Mouse (Mus musculus) MN1 (cell line): ENCODE measurements around the gene 4930535I16Rik.
"Not testable (repeated sequence)": the region's sequence is repeated elsewhere in the genome, so short reads cannot be mapped to it uniquely, and the experiment has no call there.

Source experiments
- DNase-seq: peaks from one replicate; pipeline ENCODE4 v3.0.0-alpha.2; 2016; ENCODE audit warnings: low spot score

Gene 4930535I16Rik

GRCm38 (mm10) chr4:123917548-123918140 is at the start of gene 4930535I16Rik:
TSS of gene 4930535I16Rik (minus strand) at chr4:123918022.
- DNase-seq, result peak; percentile 38

- no peak for DNase-seq
Measured at GRCm38 (mm10) chr4:123962721-123963120, 44.9 kb upstream of the 4930535I16Rik start.

GRCm38 (mm10) chr4:123960955-123961354 is 43.1 kb upstream of the 4930535I16Rik start:
- no peak for DNase-seq

GRCm38 (mm10) chr4:123957891-123958290 is 40.1 kb upstream of the 4930535I16Rik start:
- no peak for DNase-seq

- no peak for DNase-seq
Measured at GRCm38 (mm10) chr4:123957492-123957808, 39.6 kb upstream of the 4930535I16Rik start.

- DNase-seq, result peak; percentile 60
Measured at GRCm38 (mm10) chr4:123956703-123957491, 39.1 kb upstream of the 4930535I16Rik start.

GRCm38 (mm10) chr4:123952059-123952458 is 34.2 kb upstream of the 4930535I16Rik start:
- no peak for DNase-seq

GRCm38 (mm10) chr4:123949649-123950048 is 31.8 kb upstream of the 4930535I16Rik start:
- no peak for DNase-seq

- no peak for DNase-seq
Measured at GRCm38 (mm10) chr4:123948901-123949300, 31.1 kb upstream of the 4930535I16Rik start.

- no peak for DNase-seq
Measured at GRCm38 (mm10) chr4:123947149-123947548, 29.3 kb upstream of the 4930535I16Rik start.

GRCm38 (mm10) chr4:123946701-123947100 is 28.9 kb upstream of the 4930535I16Rik start:
- DNase-seq, result no peak

GRCm38 (mm10) chr4:123940878-123941277 is 23.1 kb upstream of the 4930535I16Rik start:
- DNase-seq, result not testable (repeated sequence)

- peak; percentile 61 for DNase-seq
Measured at GRCm38 (mm10) chr4:123939838-123940237, 22.0 kb upstream of the 4930535I16Rik start.

- DNase-seq, result no peak
Measured at GRCm38 (mm10) chr4:123936059-123936458, 18.2 kb upstream of the 4930535I16Rik start.

GRCm38 (mm10) chr4:123934306-123934705 is 16.5 kb upstream of the 4930535I16Rik start:
- DNase-seq, result no peak

- DNase-seq, result no peak
Measured at GRCm38 (mm10) chr4:123929994-123930393, 12.2 kb upstream of the 4930535I16Rik start.

GRCm38 (mm10) chr4:123927961-123928360 is 10.1 kb upstream of the 4930535I16Rik start:
- DNase-seq, result no peak

GRCm38 (mm10) chr4:123921055-123921565 is 3.3 kb upstream of the 4930535I16Rik start:
- no peak for DNase-seq

- DNase-seq, result no peak
Measured at GRCm38 (mm10) chr4:123918851-123919250, 1.0 kb upstream of the 4930535I16Rik start.

GRCm38 (mm10) chr4:123916748-123917547 is 874 bp downstream of the 4930535I16Rik start, which contains the start of gene Rragc:
TSS of gene Rragc (plus strand) at chr4:123917446.
- DNase-seq, result peak; percentile 99

GRCm38 (mm10) chr4:123912431-123912830 is 5.4 kb downstream of the 4930535I16Rik start:
- no peak for DNase-seq

- DNase-seq, result no peak
Measured at GRCm38 (mm10) chr4:123911503-123911902, 6.3 kb downstream of the 4930535I16Rik start.
